Mouse (Mus musculus) kidney, postnatal 36 days (tissue): ENCODE results near the gene Cpne5.

ENCODE experiments used
- DNase-seq, 2 experiments: peaks; one replicate each; pipeline ENCODE4 v3.0.0; 2021 to 2022; ENCODE audit warnings: mixed read lengths in 2 of 2

Gene Cpne5

DNA sequence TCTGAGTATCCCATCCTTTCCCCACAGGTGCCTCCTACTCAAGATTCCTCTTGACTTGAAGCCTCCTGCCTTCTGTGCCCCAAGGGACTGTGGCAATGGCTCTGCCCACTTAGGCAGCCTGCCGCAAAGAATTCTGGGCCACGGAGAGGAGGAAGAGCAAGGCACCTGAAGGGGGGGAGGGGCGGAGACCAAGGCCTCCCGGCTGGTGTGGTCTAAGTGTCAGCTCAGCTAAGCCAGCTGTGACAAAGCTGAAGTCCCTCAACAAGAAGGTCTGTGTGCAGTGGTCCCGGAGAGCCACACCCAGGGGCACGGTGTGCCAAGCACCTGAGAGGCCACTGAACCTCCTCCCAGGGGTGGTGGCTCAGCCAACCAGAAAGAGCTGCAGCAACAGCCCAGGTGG lies 70.6 kb downstream of the Cpne5 start:
- DNase-seq, result peak in 1 of 2 experiments; percentile 71

DNA sequence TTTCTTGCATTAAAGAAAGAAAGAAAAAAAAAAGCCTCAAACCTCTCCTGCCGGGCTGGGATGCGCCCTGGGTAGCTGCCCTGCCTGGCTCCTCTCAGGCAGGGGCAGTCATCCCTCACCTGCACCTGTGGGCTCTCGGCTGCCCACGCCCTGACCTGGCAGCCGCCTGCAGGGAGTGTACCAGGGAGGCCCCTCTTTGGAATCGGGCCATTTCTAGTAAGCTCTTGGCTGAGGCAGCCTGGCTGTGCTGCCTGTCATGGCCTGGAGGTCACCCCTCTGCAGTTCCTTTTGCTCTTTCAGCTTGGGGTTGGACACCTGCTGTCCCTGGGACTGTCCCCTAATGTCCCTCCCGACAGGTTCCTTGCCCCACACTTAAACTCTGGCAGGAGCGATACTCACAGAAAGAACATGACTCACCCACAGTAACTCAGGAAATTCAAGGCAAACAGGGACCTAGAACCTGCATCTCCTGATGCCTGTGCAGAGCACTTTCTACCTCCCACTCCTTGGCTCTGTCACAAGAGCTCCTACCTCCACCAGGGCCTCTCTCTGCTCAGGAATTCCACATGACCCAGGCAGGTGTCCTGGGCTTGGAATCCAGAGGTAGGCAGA lies 71.9 kb downstream of the Cpne5 start:
- DNase-seq, result peak; percentile 57 to 58

GRCm38 (mm10) chr17:29165452-29165851 lies 72.5 kb downstream of the Cpne5 start:
- DNase-seq, result no peak

- DNase-seq, result peak; percentile 55 to 68
Observed at GRCm38 (mm10) chr17:29164469-29165111, 73.4 kb downstream of the Cpne5 start.

- DNase-seq, result no peak
Observed at GRCm38 (mm10) chr17:29162334-29162733, 75.6 kb downstream of the Cpne5 start.

DNA sequence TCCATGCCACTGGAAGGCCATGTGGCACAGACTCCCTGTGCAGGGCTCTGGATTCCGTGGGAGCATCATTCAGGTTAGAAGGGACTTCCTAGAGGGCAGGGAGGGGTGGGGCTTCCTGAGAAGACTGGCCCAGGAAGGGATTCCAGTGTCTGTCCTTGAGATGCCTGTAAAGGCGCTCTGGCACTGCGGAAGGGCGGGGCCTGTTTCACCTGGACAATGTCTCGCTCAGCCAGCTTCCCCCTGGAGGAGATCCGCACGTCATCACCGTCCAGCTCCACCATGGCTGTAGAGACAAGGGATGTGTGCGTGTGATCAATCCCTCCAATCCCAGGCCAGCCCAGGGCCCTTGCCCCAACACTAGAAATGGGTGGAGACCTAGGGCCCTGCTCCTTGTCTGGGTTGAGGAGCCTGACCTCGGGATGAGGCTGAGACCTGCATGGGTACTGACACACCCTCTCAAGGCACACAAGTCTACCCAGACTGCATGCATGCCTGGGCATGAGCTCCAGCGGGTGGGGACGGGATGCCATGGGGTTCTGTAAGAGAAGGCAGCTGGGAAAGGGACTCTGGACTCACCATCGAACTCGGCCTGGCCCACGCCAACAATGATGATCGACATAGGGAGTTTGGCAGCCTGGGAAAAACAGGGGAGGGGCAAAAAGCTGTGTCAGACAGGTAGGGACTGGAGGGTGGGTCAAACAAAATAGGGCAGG lies 78.1 kb downstream of the Cpne5 start:
- peak; percentile 20 to 43 for DNase-seq

GRCm38 (mm10) chr17:29159320-29159719 lies 78.6 kb downstream of the Cpne5 start:
- DNase-seq, result no peak

GRCm38 (mm10) chr17:29158899-29159298 lies 79.1 kb downstream of the Cpne5 start:
- DNase-seq, result no peak

GRCm38 (mm10) chr17:29156866-29157265 lies 81.1 kb downstream of the Cpne5 start:
- DNase-seq, result no peak

DNA sequence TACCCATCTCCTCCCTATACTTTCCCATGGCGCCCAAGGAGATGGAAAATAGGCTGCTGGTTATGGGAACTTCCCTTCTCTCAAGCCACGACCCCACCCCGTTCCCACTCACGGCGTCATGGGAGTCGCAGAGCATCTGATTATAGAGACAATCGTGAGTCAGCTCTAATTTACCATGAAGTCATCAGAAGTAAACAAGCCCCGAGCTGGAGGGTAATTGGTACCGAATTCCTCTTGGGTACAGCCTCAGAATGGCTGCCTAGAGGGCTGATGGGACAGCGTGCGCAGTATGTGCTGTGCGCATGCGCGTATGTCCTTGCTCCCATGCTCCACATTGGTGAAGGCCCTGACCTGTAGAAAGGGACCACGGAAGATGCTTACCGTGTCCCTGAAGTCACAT lies 81.6 kb downstream of the Cpne5 start:
- DNase-seq, result no peak

GRCm38 (mm10) chr17:29155355-29156135 lies 82.4 kb downstream of the Cpne5 start:
- no peak for DNase-seq

GRCm38 (mm10) chr17:29154247-29154646 lies 83.7 kb downstream of the Cpne5 start:
- peak; percentile 36 to 73 for DNase-seq

GRCm38 (mm10) chr17:29152547-29152946 lies 85.4 kb downstream of the Cpne5 start:
- no peak for DNase-seq

GRCm38 (mm10) chr17:29149766-29150165 lies 88.2 kb downstream of the Cpne5 start:
- no peak for DNase-seq

DNA sequence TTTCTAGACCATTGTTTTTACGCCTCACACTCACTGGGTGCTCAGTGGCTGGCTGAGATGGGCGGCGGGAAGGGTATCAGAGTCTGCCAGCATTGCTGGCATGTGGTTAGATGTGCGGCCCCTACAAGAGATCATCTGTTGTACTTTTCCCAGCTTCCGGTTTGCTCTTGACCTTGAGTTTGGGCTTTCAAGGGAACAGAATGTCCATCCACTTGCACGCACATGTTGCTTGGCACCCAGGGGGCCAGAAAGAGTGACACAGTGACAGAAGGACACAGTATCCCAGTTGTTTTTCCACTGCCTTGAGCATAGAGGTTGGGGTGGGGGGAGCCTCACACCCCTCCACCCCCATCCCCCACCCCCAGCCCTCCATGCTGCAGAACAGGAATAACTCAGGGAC lies 90.2 kb downstream of the Cpne5 start:
- DNase-seq, result no peak

GRCm38 (mm10) chr17:29147273-29147672 lies 90.7 kb downstream of the Cpne5 start:
- no peak for DNase-seq

GRCm38 (mm10) chr17:29145101-29145500 lies 92.9 kb downstream of the Cpne5 start:
- no peak for DNase-seq

DNA sequence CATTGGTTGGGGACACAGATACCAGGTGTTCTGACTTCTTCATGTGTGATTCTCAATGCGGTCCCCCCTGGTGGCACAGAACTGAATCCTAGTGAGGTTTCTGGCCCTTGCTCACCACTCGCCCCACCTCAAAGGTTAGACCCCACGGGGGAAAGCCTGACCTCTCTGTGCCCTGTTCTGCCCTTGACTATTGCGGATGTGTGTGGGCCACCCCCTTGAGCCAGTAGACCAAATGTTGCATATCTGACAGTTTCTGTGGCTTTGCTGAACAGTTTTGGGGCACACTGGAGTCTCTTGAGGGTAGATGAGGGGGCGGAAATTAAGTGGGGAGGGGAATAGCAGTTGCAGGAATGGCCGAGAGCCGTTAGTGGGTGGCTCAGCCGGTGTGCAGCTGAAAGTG lies 94.7 kb downstream of the Cpne5 start:
- DNase-seq, result no peak

- peak in 1 of 2 experiments; percentile 46 for DNase-seq
Observed at GRCm38 (mm10) chr17:29141577-29141976, 96.4 kb downstream of the Cpne5 start.

DNA sequence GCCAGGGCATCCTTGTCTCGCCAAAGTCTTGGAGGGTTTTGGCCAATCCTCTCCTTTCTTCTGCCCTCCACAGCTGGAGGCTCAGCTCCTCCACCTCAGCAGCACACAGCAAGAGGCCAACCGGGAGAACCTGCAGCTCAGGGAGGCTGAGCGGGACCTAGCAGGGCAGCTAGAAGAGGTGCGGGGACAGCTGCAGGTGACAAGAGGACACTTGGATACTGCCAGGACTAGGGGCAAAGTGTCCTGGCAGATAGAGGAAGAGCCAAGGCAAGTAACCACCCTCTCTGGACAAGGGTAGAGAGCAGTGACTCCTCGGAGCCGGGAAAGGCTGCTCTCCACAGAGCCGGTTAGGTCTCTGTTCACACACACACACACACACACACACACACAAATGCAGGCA lies 100.1 kb downstream of the Cpne5 start:
- no peak for DNase-seq

- peak; percentile 81 to 87 for DNase-seq
Observed at GRCm38 (mm10) chr17:29136236-29136635, 101.7 kb downstream of the Cpne5 start.

DNA sequence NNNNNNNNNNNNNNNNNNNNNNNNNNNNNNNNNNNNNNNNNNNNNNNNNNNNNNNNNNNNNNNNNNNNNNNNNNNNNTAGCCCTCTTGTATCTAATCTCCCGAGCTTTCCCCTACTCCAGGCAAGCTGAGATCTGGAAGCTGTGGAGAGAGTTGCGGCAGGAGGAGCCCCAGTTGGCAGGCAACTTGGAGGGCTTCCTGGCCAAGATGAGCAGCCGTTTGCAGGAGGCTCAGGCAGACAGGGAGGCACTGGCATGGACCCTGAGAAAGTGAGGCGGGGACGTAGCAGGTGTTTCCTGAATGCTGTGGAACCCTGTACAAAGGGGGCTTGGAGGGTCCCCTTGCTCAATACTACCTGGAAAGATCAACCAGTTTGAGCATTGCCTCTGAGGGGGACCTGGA lies 102.9 kb downstream of the Cpne5 start:
- no peak for DNase-seq

GRCm38 (mm10) chr17:29129341-29129740 lies 108.6 kb downstream of the Cpne5 start:
- no peak for DNase-seq
